Mouse (Mus musculus) thymus, adult 2 months (tissue): ENCODE results near the gene Cbfa2t3. TPM values are rescaled to one million over a fixed set of nuclear protein-coding genes. Genes with fewer than 3 reads are reported as not detected.

Source experiments
- DNase-seq: peaks from one replicate; pipeline ENCODE4 v3.0.0; 2021
- H3K27ac ChIP-seq: fragments of 200-500 bp; 2 replicates; pipeline ENCODE4 v1.5.1; 2012; ENCODE audit warnings: low read length, control low read depth; ENCODE audit not compliant: control insufficient read depth, insufficient read depth
- H3K27me3 ChIP-seq: fragments of 200-500 bp; 2 replicates; pipeline ENCODE4 v1.6.1; 2012; ENCODE audit warnings: mild to moderate bottlenecking, low read length, moderate library complexity, mixed read lengths; ENCODE audit not compliant: control insufficient read depth, insufficient read depth
- H3K36me3 ChIP-seq: fragments of 200-500 bp; 2 replicates; pipeline ENCODE4 v1.6.1; 2012; ENCODE audit warnings: mild to moderate bottlenecking, low read length, moderate library complexity; ENCODE audit not compliant: control insufficient read depth, insufficient read depth
- H3K4me1 ChIP-seq: fragments of 200-500 bp; replicated peaks from 2 replicates; pipeline ENCODE4 v1.6.1; 2012; ENCODE audit warnings: low read length; ENCODE audit not compliant: control insufficient read depth, insufficient read depth
- H3K4me3 ChIP-seq: fragments of 200-500 bp; 2 replicates; pipeline ENCODE4 v1.5.1; 2012; ENCODE audit warnings: mild to moderate bottlenecking, low read length, control low read depth, moderate library complexity; ENCODE audit not compliant: control insufficient read depth, insufficient read depth
- CTCF ChIP-seq: fragments of 200-500 bp; IDR thresholded peaks from 2 replicates; pipeline ENCODE4 v1.5.1; 2012; ENCODE audit warnings: mild to moderate bottlenecking, control low read depth, low read length, moderate library complexity, borderline replicate concordance; ENCODE audit not compliant: control insufficient read depth, poor library complexity, insufficient read depth; ENCODE audit errors: extremely low read depth
- POLR2A ChIP-seq: fragments of 200-500 bp; IDR thresholded peaks from 2 replicates; pipeline ENCODE4 v1.6.1; 2012; ENCODE audit warnings: mild to moderate bottlenecking, low read length, control low read depth, moderate library complexity; ENCODE audit not compliant: control insufficient read depth, poor library complexity, insufficient read depth; ENCODE audit errors: extremely low read depth
- WGBS: fragments of 180-500 bp; shearing (Covaris S2); methylation state at CpG from one replicate; pipeline ENCODE4 v1.1.7; 2018; 5-methylcytosine and 5-hydroxymethylcytosine counted together
- polyA plus RNA-seq: library from polyadenylated mRNA; depleted of rRNA; stranded (reverse); fragments of >200 nt; gene quantifications from 2 replicates; pipeline ENCODE4 v1.2.3, GENCODE M21; 2012

Cbfa2t3 gene
- polyA plus RNA-seq, 1 experiment, result 62.3 TPM

- Histone ChIP-seq H3K27ac (no peak overlapping the region), H3K4me3 (no peak overlapping the region), H3K36me3 (peaks cover 61% of the 10 kb centered on the region), H3K4me1 (no peaks in the 10 kb centered on the region), H3K27me3 (no peaks in the 10 kb centered on the region)
- WGBS, result 95% methylated on average over 16 of the region's 16 CpGs
- DNase-seq, result no peak
- TF ChIP-seq CTCF (no peak), POLR2A (no peak)
Observed at GRCm38 (mm10) chr8:122646337-122646736, 52.6 kb downstream of the Cbfa2t3 start.

- Histone ChIP-seq H3K4me1 (no peaks in the 10 kb centered on the region), H3K4me3 (no peak overlapping the region), H3K36me3 (peaks cover 60% of the 10 kb centered on the region), H3K27ac (no peak overlapping the region), H3K27me3 (no peaks in the 10 kb centered on the region)
- WGBS, result 96% methylated on average over 6 of the region's 6 CpGs
- DNase-seq, result no peak
- TF ChIP-seq CTCF, result no peak
- no peak for TF ChIP-seq POLR2A
Observed at GRCm38 (mm10) chr8:122644175-122644954, 54.5 kb downstream of the Cbfa2t3 start.

DNA sequence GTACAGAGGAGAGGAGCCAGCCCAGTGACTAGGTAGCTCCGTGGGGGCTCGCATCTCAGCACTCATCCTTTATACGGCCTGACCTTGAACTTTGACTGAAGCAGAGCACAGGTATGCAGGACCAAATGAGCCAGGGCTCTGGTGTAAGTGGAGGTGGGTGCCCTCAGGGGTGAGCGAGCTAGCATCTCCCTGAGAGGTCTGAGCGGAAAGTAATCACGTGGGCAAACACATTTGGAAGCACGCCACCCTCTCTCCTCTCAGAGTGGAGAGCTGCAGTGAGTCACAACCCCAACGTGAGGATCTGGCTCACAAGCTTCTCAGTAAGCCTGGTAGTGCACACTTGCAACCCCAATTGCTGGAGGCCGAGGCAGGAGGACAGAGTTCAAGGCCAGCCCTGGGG lies 56.8 kb downstream of the Cbfa2t3 start:
- WGBS, result 94% methylated on average over 9 of the region's 9 CpGs
- TF ChIP-seq CTCF (no peak), POLR2A (no peak)
- no peak overlapping the region for H3K27ac ChIP-seq
- no peak overlapping the region for H3K4me3 ChIP-seq
- H3K4me1 ChIP-seq, result no peaks in the 10 kb centered on the region
- no peaks in the 10 kb centered on the region for H3K27me3 ChIP-seq
- DNase-seq, result no peak
- peaks cover 56% of the 10 kb centered on the region for H3K36me3 ChIP-seq

GRCm38 (mm10) chr8:122641406-122641805 lies 57.5 kb downstream of the Cbfa2t3 start:
- WGBS, result 97% methylated on average over 15 of the region's 15 CpGs
- H3K27me3 ChIP-seq, result no peaks in the 10 kb centered on the region
- H3K36me3 ChIP-seq, result peaks cover 59% of the 10 kb centered on the region
- H3K4me1 ChIP-seq, result no peaks in the 10 kb centered on the region
- no peak overlapping the region for H3K4me3 ChIP-seq
- H3K27ac ChIP-seq, result no peak overlapping the region
- TF ChIP-seq POLR2A (no peak), CTCF (no peak)
- no peak for DNase-seq

GRCm38 (mm10) chr8:122640825-122641224 lies 58.1 kb downstream of the Cbfa2t3 start:
- TF ChIP-seq CTCF, result no peak
- no peak for TF ChIP-seq POLR2A
- DNase-seq, result no peak
- Histone ChIP-seq H3K27ac (no peak overlapping the region), H3K36me3 (peaks cover 56% of the 10 kb centered on the region), H3K27me3 (no peaks in the 10 kb centered on the region), H3K4me1 (no peaks in the 10 kb centered on the region), H3K4me3 (no peak overlapping the region)
- 99% methylated on average over 4 of the region's 4 CpGs for WGBS

- Histone ChIP-seq H3K27ac (no peak overlapping the region), H3K4me1 (no peaks in the 10 kb centered on the region), H3K36me3 (peaks cover 57% of the 10 kb centered on the region), H3K4me3 (no peak overlapping the region), H3K27me3 (no peaks in the 10 kb centered on the region)
- no peak for TF ChIP-seq CTCF
- TF ChIP-seq POLR2A, result no peak
- no peak for DNase-seq
- 91% methylated on average over 16 of the region's 16 CpGs for WGBS
Observed at GRCm38 (mm10) chr8:122639521-122640248, 59.2 kb downstream of the Cbfa2t3 start.

DNA sequence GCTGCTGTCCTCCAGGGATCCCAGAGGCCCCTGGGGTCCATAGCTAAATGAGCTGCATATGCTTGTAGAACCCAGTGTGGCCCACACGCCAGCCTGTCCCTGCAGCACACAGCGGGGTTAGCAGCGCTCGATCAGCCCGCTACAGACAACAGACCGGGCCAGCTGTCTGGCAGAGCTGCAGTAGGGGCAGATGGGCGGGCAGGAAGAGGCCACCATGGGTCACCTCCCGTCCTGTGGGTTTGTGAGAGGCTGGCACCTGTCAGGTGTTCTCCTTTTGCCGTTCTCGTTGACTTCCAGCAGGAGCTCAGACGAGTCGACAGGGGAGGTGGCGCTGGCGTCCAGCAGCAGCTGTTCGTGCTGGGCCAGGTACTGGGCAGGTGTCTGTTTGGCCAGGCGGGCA lies 60.3 kb downstream of the Cbfa2t3 start:
- TF ChIP-seq CTCF, result no peak
- TF ChIP-seq POLR2A, result no peak
- no peak for DNase-seq
- 88% methylated on average over 16 of the region's 16 CpGs for WGBS
- Histone ChIP-seq H3K4me3 (no peak overlapping the region), H3K36me3 (peaks cover 68% of the 10 kb centered on the region), H3K4me1 (no peaks in the 10 kb centered on the region), H3K27ac (no peak overlapping the region), H3K27me3 (no peaks in the 10 kb centered on the region)
